Mouse (Mus musculus): ENCODE measurements around the gene Fbxw8.
A peak's percentile ranks its signal among the peaks of the same experiment; 100 is the strongest.

Gene Fbxw8

GRCm38 (mm10) chr5:118156976-118157375, 1.7 kb upstream of the Fbxw8 start:
- DNase-seq (ENCODE audit: low spot score in 2 of 2), result no peak

GRCm38 (mm10) chr5:118155565-118155947, 292 bp upstream of the Fbxw8 start:
- no peak for DNase-seq (ENCODE audit: low spot score in 2 of 2)

GRCm38 (mm10) chr5:118149711-118150110, 5.6 kb downstream of the Fbxw8 start:
- peak; percentile 44 to 51 for DNase-seq (ENCODE audit: low spot score in 2 of 2)

- no peak for DNase-seq (ENCODE audit: low spot score in 2 of 2)
Observed at GRCm38 (mm10) chr5:118147264-118147663, 8.0 kb downstream of the Fbxw8 start.

GRCm38 (mm10) chr5:118145999-118146679, 9.1 kb downstream of the Fbxw8 start:
- DNase-seq (ENCODE audit: low spot score in 2 of 2), result peak; percentile 42 to 64

- no peak for DNase-seq (ENCODE audit: low spot score in 2 of 2)
Observed at GRCm38 (mm10) chr5:118145458-118145857, 9.8 kb downstream of the Fbxw8 start.

GRCm38 (mm10) chr5:118144770-118145169, 10.5 kb downstream of the Fbxw8 start:
- DNase-seq (ENCODE audit: low spot score in 2 of 2), result no peak

GRCm38 (mm10) chr5:118144327-118144726, 10.9 kb downstream of the Fbxw8 start:
- no peak for DNase-seq (ENCODE audit: low spot score in 2 of 2)

- peak; percentile 83 to 88 for DNase-seq (ENCODE audit: low spot score in 2 of 2)
Observed at GRCm38 (mm10) chr5:118143211-118144026, 11.8 kb downstream of the Fbxw8 start.

GRCm38 (mm10) chr5:118142471-118142870, 12.8 kb downstream of the Fbxw8 start:
- DNase-seq (ENCODE audit: low spot score in 2 of 2), result no peak

GRCm38 (mm10) chr5:118139630-118140029, 15.6 kb downstream of the Fbxw8 start:
- no peak for DNase-seq (ENCODE audit: low spot score in 2 of 2)

GRCm38 (mm10) chr5:118136391-118136790, 18.9 kb downstream of the Fbxw8 start:
- no peak for DNase-seq (ENCODE audit: low spot score in 2 of 2)

- no peak for DNase-seq (ENCODE audit: low spot score in 2 of 2)
Observed at GRCm38 (mm10) chr5:118128651-118129050, 26.6 kb downstream of the Fbxw8 start.

GRCm38 (mm10) chr5:118128208-118128607, 27.1 kb downstream of the Fbxw8 start:
- DNase-seq (ENCODE audit: low spot score in 2 of 2), result peak; percentile 32 to 59

- DNase-seq (ENCODE audit: low spot score in 2 of 2), result no peak
Observed at GRCm38 (mm10) chr5:118126671-118127070, 28.6 kb downstream of the Fbxw8 start.

- DNase-seq (ENCODE audit: low spot score in 2 of 2), result no peak
Observed at GRCm38 (mm10) chr5:118123096-118123495, 32.2 kb downstream of the Fbxw8 start.

- no peak for DNase-seq (ENCODE audit: low spot score in 2 of 2)
Observed at GRCm38 (mm10) chr5:118121928-118122327, 33.3 kb downstream of the Fbxw8 start.

- DNase-seq (ENCODE audit: low spot score in 2 of 2), result no peak
Observed at GRCm38 (mm10) chr5:118120670-118121069, 34.6 kb downstream of the Fbxw8 start.

- no peak for DNase-seq (ENCODE audit: low spot score in 2 of 2)
Observed at GRCm38 (mm10) chr5:118118922-118119321, 36.3 kb downstream of the Fbxw8 start.

- DNase-seq (ENCODE audit: low spot score in 2 of 2), result no peak
Observed at GRCm38 (mm10) chr5:118118351-118118750, 36.9 kb downstream of the Fbxw8 start.

GRCm38 (mm10) chr5:118113617-118114016, 41.6 kb downstream of the Fbxw8 start:
- no peak for DNase-seq (ENCODE audit: low spot score in 2 of 2)

- DNase-seq (ENCODE audit: low spot score in 2 of 2), result no peak
Observed at GRCm38 (mm10) chr5:118113043-118113442, 42.2 kb downstream of the Fbxw8 start.

GRCm38 (mm10) chr5:118108794-118109440, 46.3 kb downstream of the Fbxw8 start:
- no peak for DNase-seq (ENCODE audit: low spot score in 2 of 2)

Measured in heart, adult 9 months (tissue).